Mouse (Mus musculus): ENCODE data around the gene Zfp39.

DNA sequence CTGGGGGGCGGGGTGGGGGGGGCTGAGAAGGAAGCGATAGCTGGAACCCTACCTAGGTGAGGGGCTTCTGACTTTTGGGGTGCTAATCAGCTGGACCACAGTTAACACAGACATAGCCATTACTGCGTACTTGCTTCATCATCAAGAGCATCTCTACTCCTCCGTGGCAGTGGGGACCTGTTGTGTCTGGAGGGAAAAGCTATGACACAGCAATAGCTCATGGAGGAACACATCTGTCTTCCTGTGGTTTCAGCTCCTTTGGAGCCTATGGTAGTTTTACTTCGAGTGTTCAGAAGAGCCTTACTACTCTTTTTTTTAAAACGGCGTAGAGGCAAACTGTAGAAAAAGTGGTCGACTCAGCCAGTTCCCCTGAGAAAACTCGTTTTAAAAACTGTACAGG lies 56.4 kb downstream of the Zfp39 start:
- TF ChIP-seq CHD2 (IDR thresholded peaks at IDR 0.05; ENCODE audit: low read depth, low read length) = no peak
- no peak for TF ChIP-seq ZNF384 (IDR thresholded peaks at IDR 0.05; ENCODE audit: low read depth, low read length)
- TF ChIP-seq ZC3H11A (IDR thresholded peaks at IDR 0.05; ENCODE audit: borderline replicate concordance, low read depth, low read length) = no peak
- no peak for TF ChIP-seq MAFK (IDR thresholded peaks at IDR 0.05; ENCODE audit: insufficient read depth, low read depth, low read length)
